Mouse (Mus musculus): ENCODE data around the gene Zyx. TPM values are rescaled to one million over a fixed set of nuclear protein-coding genes. Genes with fewer than 3 reads are reported as not detected.

The Zyx gene
- total RNA-seq, 2 experiments from 2014 or later, result 14.1 to 87.0 TPM

DNA sequence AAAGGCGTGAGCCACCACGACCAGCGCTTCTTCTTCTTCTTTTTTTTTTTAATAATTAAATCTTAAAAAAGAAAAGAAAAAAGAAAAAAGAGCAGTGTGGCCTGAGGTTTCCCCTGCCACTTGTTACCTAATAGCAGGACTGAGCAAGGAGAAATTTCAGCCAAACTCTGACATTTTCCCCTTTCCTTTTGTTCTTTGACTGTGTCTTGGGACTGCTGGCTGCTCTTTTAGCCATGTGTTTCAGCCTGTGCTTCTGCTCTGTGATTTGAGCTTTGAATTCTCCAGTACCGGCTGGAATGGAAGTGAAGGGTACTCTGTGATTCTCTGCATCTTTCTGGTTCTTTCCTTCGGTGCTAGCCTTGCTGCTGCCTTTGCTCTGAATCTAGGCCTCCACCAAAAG, 33.9 kb downstream of the Zyx start:
- ATAC-seq (replicated peaks; ENCODE audit: low FRiP score, poor library complexity, severe bottlenecking), result no peak

DNA sequence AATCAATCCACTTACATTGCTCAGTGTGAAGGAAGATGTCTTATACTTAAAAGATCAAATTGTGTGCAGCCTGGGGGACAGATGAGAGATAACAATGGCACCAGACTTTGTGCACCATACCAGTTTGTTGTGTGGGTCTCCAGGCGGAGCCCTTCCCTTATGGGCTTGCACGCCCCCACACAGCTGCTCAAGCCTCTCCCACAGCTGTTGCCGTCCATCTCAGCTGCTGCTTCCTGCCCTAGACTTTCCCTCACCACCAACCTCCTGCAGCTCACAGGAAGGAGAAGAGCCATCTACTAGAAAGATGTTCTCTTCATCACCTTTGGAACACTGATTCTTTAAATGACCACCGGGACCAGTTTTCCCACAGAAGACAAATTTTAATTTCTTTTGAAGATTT, 36.2 kb downstream of the Zyx start:
- ATAC-seq (replicated peaks; ENCODE audit: low FRiP score, poor library complexity, severe bottlenecking), result no peak

DNA sequence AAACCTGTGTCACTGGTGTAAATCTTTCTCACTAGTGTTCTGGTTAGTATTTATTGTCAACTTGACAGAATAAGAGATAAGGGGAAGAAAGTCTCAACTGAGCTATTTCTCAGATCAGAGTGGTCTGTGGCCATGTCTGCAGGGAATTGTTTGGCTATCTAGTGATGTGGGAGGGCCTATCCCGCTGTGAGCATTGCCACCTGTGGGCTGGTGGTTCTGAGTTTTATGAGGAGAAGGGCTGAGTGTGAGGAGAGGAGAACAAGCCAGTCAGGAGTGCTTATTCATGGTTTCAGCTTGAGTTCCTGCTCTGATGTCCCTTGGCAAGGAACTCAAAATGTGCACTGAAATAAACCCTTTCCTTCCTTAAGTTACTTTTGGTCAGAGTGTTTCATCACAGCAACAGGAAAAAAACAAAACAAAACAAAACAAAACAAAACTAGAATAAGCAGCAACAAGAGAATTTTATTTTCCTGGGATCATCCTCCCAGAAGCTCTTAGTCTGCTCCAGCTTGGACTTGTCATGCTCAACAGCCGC, 42.4 kb downstream of the Zyx start:
- ATAC-seq (replicated peaks; ENCODE audit: low FRiP score, poor library complexity, severe bottlenecking), result no peak

DNA sequence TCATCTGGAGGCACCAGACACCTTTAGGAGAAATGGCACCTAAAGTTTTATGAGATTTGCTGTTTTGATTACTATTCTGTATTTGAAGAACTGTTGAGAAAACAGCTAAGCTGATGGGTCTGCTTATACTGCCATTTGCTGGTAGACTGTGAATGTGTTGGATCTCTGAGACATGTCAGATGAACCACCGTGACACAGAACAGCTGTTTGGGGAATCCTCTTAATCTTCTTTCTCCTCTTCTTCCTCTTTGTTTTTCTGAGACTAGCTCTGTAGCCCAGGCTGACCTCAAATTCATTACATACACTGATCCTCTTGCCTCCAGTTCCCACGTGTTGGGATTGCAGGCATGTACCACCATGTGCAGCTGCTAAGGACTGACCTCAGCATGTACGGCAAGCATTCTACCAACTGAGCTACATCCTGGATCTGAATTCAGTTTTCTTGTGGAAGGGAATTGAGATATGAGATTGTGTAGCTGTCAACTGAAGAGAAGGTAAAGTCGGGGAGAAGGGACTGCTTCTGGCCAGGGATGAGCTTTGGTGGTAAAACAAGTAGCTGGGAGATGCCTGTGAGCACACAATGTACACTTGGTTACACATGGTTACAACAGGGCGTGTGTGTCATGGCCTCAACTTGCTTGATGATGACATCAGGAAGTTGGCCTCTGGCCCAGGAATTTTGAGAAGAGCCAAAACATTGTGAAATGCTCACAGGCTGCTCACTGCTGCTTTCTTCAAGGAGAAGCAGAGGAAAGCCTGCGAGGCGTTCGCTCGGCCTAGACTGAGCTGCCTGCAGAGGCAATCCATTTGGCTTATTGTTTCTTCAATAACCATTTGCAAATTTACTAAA, 46.8 kb downstream of the Zyx start:
- no peak for ATAC-seq (replicated peaks; ENCODE audit: low FRiP score, poor library complexity, severe bottlenecking)

DNA sequence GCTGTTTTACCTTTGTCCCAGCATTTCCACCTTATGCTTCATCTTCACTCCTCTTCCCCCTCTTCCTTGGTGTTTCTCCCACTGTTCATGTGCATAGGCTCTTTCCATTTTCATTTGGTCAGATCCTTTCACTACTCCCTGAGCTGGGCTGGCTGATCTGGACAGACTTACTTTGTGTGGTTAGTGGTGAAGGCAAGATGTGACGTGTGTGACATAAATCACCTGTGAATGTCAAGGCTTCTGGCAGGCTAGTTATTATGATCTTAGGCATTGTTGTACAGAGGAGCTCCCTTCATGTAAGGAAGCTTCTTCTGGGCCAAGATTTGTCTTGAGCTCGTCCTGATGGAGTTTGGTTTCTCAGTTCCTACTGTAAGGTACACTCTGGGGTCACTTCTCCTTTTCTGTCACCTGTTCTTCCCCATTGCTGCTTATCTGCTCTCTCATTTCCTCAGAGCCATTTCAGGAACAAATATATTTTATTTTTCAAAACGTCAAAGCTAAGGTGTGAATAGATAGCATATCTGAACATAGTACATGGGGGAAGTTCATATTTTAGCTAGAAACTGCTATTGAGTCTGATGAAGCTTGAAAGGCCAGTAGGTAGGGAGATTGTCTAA, 47.7 kb downstream of the Zyx start:
- no peak for ATAC-seq (replicated peaks; ENCODE audit: low FRiP score, poor library complexity, severe bottlenecking)

DNA sequence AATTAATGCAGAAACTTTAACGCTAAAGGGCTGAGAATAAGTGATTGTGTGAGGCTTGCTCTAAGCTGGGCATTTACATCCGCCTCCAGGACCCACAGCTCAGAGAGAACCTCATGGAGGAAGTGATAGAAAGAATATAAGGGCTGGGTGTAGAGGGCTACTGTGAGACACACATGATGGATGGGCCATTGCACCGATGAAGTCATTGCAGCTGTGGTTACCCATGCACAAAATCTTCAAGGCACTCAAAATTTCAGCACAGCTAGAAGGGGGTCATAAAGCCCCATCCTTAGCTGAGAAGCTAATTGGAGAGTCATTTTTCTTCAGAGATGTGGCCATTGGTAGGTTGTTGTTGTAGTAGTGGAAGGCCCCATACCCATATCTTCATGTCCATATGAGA, 48.9 kb downstream of the Zyx start:
- ATAC-seq (replicated peaks; ENCODE audit: low FRiP score, poor library complexity, severe bottlenecking), result no peak

DNA sequence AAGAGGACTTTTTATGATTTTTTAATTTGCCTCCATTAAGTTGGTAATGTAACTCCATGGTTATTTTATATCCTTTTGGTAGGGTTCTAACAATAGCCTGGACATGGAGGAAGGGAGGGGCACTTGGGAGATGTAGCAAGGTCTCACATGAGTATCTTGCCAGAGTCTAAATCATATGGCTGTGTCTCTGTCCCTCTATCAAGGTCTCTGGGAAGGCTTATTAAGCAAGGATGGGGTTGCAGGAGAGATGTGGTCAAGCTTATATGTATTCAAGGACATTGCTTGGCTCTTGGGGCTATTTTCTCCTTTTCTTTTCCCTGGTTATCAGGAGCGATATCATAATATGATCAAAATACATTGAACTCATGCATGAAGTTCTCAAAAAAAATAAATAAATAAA, 49.6 kb downstream of the Zyx start:
- no peak for ATAC-seq (replicated peaks; ENCODE audit: low FRiP score, poor library complexity, severe bottlenecking)

DNA sequence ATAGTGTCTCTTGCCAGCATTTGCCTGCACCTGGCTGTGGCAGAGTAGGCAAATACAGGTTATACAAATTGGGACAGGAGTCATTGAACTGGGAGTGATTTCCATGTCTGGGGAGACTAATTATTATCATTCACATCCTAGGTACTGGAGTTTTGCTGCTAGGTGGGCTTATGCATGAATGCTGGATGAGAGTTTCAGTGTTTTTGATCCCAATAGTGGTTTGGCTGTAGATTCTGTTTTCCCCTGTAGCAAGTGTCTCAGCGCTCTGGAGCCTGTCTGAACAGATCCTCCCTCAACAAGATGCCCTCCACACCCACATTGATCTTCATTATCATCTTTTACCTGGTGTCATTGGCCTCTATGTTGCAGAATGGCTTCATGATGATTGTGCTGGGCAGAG, 50.5 kb downstream of the Zyx start, which contains the start of gene Tas2r143:
TSS of gene Tas2r143 (plus strand) at position 301 of the 400 bp plus-strand sequence.
- no peak for ATAC-seq (replicated peaks; ENCODE audit: low FRiP score, poor library complexity, severe bottlenecking)

DNA sequence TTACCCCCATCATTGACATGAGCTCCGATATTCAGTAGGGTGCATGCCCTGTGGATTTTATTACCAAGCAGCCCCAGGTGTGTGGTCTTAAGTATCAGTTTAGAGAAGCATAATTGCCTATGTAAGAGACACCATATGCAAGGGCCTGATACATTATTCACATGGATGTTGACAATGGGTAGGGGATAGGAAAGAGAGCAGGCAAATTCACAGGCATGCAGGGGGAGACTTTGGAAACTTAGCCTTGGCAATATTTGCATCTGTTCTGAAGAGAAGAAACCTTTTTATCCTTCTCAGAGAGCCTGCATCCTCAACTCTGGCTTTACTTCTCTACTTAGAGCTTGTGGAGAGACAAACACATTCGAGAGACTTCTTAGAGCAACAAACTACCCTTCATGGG, 55.7 kb downstream of the Zyx start, which contains the start of gene Tas2r135:
TSS of gene Tas2r135 (plus strand) at position 301 of the 400 bp plus-strand sequence.
- no peak for ATAC-seq (replicated peaks; ENCODE audit: low FRiP score, poor library complexity, severe bottlenecking)

Other genes starting within 250 kb of the Zyx start
- gene Tas2r139, start 208.7 kb upstream of the Zyx start, total RNA-seq (2015; ENCODE audit: low replicate concordance), result not detected in 2 replicates
- gene Tas2r139, start 208.7 kb upstream of the Zyx start, total RNA-seq (2017; ENCODE audit: low replicate concordance), result not detected in 2 replicates
- gene Tas2r144, start 134.3 kb upstream of the Zyx start, total RNA-seq (2015; ENCODE audit: low replicate concordance), result not detected in 2 replicates
- gene Tas2r144, start 134.3 kb upstream of the Zyx start, total RNA-seq (2017; ENCODE audit: low replicate concordance), result not detected in 2 replicates
- gene Gstk1, start 103.7 kb upstream of the Zyx start, total RNA-seq (2015; ENCODE audit: low replicate concordance), result 8.4 TPM in 1 of 2 replicates, not detected in the other
- 2.0 TPM in 1 of 2 replicates, not detected in the other for gene Gstk1, start 103.7 kb upstream of the Zyx start, total RNA-seq (2017; ENCODE audit: low replicate concordance)
- gene Tmem139, start 87.7 kb upstream of the Zyx start, total RNA-seq (2015; ENCODE audit: low replicate concordance), result not detected in 2 replicates
- gene Tmem139, start 87.7 kb upstream of the Zyx start, total RNA-seq (2017; ENCODE audit: low replicate concordance), result not detected in 2 replicates
- 22.4 and 26.7 TPM in 2 replicates for gene Casp2, start 84.6 kb upstream of the Zyx start, total RNA-seq (2015; ENCODE audit: low replicate concordance)
- gene Casp2, start 84.6 kb upstream of the Zyx start, total RNA-seq (2017; ENCODE audit: low replicate concordance), result 32.1 and 38.9 TPM in 2 replicates
- not detected in 2 replicates for gene Clcn1, start 62.9 kb upstream of the Zyx start, total RNA-seq (2015; ENCODE audit: low replicate concordance)
- 2.0 and 8.5 TPM in 2 replicates for gene Clcn1, start 62.9 kb upstream of the Zyx start, total RNA-seq (2017; ENCODE audit: low replicate concordance)
- not detected in 2 replicates for gene Fam131b, start 25.0 kb upstream of the Zyx start, total RNA-seq (2015; ENCODE audit: low replicate concordance)
- not detected in 2 replicates for gene Fam131b, start 25.0 kb upstream of the Zyx start, total RNA-seq (2017; ENCODE audit: low replicate concordance)
- not detected in 2 replicates for gene Epha1, start 23.6 kb downstream of the Zyx start, total RNA-seq (2015; ENCODE audit: low replicate concordance)
- not detected in 2 replicates for gene Epha1, start 23.6 kb downstream of the Zyx start, total RNA-seq (2017; ENCODE audit: low replicate concordance)
- gene Tas2r143, start 50.6 kb downstream of the Zyx start, total RNA-seq (2015; ENCODE audit: low replicate concordance), result not detected in 2 replicates
- not detected in 2 replicates for gene Tas2r143, start 50.6 kb downstream of the Zyx start, total RNA-seq (2017; ENCODE audit: low replicate concordance)
- gene Tas2r135, start 55.8 kb downstream of the Zyx start, total RNA-seq (2015; ENCODE audit: low replicate concordance), result not detected in 2 replicates
- gene Tas2r135, start 55.8 kb downstream of the Zyx start, total RNA-seq (2017; ENCODE audit: low replicate concordance), result not detected in 2 replicates
- gene Tas2r126, start 84.9 kb downstream of the Zyx start, total RNA-seq (2015; ENCODE audit: low replicate concordance), result not detected in 2 replicates
- gene Tas2r126, start 84.9 kb downstream of the Zyx start, total RNA-seq (2017; ENCODE audit: low replicate concordance), result not detected in 2 replicates
- not detected in 2 replicates for gene Olfr458, start 115.6 kb downstream of the Zyx start, total RNA-seq (2015; ENCODE audit: low replicate concordance)
- not detected in 2 replicates for gene Olfr458, start 115.6 kb downstream of the Zyx start, total RNA-seq (2017; ENCODE audit: low replicate concordance)
- not detected in 2 replicates for gene Olfr457, start 126.7 kb downstream of the Zyx start, total RNA-seq (2015; ENCODE audit: low replicate concordance)
- gene Olfr457, start 126.7 kb downstream of the Zyx start, total RNA-seq (2017; ENCODE audit: low replicate concordance), result 0.42 TPM in 1 of 2 replicates, not detected in the other
- not detected in 2 replicates for gene Olfr456, start 137.6 kb downstream of the Zyx start, total RNA-seq (2015; ENCODE audit: low replicate concordance)
- not detected in 2 replicates for gene Olfr456, start 137.6 kb downstream of the Zyx start, total RNA-seq (2017; ENCODE audit: low replicate concordance)
- gene Olfr455, start 198.0 kb downstream of the Zyx start, total RNA-seq (2015; ENCODE audit: low replicate concordance), result not detected in 2 replicates
- not detected in 2 replicates for gene Olfr455, start 198.0 kb downstream of the Zyx start, total RNA-seq (2017; ENCODE audit: low replicate concordance)
- not detected in 2 replicates for gene Tcaf3, start 248.1 kb downstream of the Zyx start, total RNA-seq (2015; ENCODE audit: low replicate concordance)
- gene Tcaf3, start 248.1 kb downstream of the Zyx start, total RNA-seq (2017; ENCODE audit: low replicate concordance), result 0.42 TPM in 1 of 2 replicates, not detected in the other